Mouse (Mus musculus): ENCODE measurements around the gene Chdh.

Gene Chdh

GRCm38 (mm10) chr14:30014487-30014886 is 5.7 kb downstream of the Chdh start:
- DNase-seq (ENCODE audit: low spot score) = no peak

- no peak for DNase-seq (ENCODE audit: low spot score)
These were observed 6.2 kb downstream of the Chdh start for GRCm38 (mm10) chr14:30015008-30015407.

GRCm38 (mm10) chr14:30016666-30017065 is 7.8 kb downstream of the Chdh start:
- DNase-seq (ENCODE audit: low spot score) = no peak

- no peak for DNase-seq (ENCODE audit: low spot score)
These were observed 9.1 kb downstream of the Chdh start for GRCm38 (mm10) chr14:30017794-30018462.

- DNase-seq (ENCODE audit: low spot score) = no peak
These were observed 9.6 kb downstream of the Chdh start for GRCm38 (mm10) chr14:30018463-30018801.

GRCm38 (mm10) chr14:30018846-30019245 is 10.0 kb downstream of the Chdh start:
- DNase-seq (ENCODE audit: low spot score) = no peak

GRCm38 (mm10) chr14:30019375-30019774 is 10.6 kb downstream of the Chdh start:
- no peak for DNase-seq (ENCODE audit: low spot score)

- DNase-seq (ENCODE audit: low spot score) = no peak
These were observed 11.2 kb downstream of the Chdh start for GRCm38 (mm10) chr14:30019792-30020575.

- no peak for DNase-seq (ENCODE audit: low spot score)
These were observed 13.6 kb downstream of the Chdh start for GRCm38 (mm10) chr14:30022471-30022870.

GRCm38 (mm10) chr14:30024387-30024786 is 15.6 kb downstream of the Chdh start:
- no peak for DNase-seq (ENCODE audit: low spot score)

GRCm38 (mm10) chr14:30027378-30027777 is 18.6 kb downstream of the Chdh start:
- peak; percentile 75 for DNase-seq (ENCODE audit: low spot score)

- DNase-seq (ENCODE audit: low spot score) = no peak
These were observed 24.6 kb downstream of the Chdh start for GRCm38 (mm10) chr14:30033405-30033804.

- no peak for DNase-seq (ENCODE audit: low spot score)
These were observed 29.6 kb downstream of the Chdh start for GRCm38 (mm10) chr14:30038431-30038830.

GRCm38 (mm10) chr14:30039413-30039812 is 30.6 kb downstream of the Chdh start:
- no peak for DNase-seq (ENCODE audit: low spot score)

- no peak for DNase-seq (ENCODE audit: low spot score)
These were observed 33.0 kb downstream of the Chdh start for GRCm38 (mm10) chr14:30041836-30042235.

- no peak for DNase-seq (ENCODE audit: low spot score)
These were observed 34.6 kb downstream of the Chdh start for GRCm38 (mm10) chr14:30043356-30043940.

- DNase-seq (ENCODE audit: low spot score) = no peak
These were observed 36.4 kb downstream of the Chdh start for GRCm38 (mm10) chr14:30045239-30045638.

- DNase-seq (ENCODE audit: low spot score) = no peak
These were observed 36.9 kb downstream of the Chdh start for GRCm38 (mm10) chr14:30045704-30046220.

GRCm38 (mm10) chr14:30046976-30047375 is 38.2 kb downstream of the Chdh start:
- DNase-seq (ENCODE audit: low spot score) = no peak

GRCm38 (mm10) chr14:30048049-30048448 is 39.2 kb downstream of the Chdh start:
- DNase-seq (ENCODE audit: low spot score) = no peak

GRCm38 (mm10) chr14:30050280-30050679 is 41.5 kb downstream of the Chdh start:
- no peak for DNase-seq (ENCODE audit: low spot score)

GRCm38 (mm10) chr14:30054922-30055321 is 46.1 kb downstream of the Chdh start:
- DNase-seq (ENCODE audit: low spot score) = no peak
